Mouse (Mus musculus): Measurements from ENCODE around the gene Cryaa.
A peak's percentile ranks its signal among the peaks of the same experiment; 100 is the strongest.

Cryaa gene

DNA sequence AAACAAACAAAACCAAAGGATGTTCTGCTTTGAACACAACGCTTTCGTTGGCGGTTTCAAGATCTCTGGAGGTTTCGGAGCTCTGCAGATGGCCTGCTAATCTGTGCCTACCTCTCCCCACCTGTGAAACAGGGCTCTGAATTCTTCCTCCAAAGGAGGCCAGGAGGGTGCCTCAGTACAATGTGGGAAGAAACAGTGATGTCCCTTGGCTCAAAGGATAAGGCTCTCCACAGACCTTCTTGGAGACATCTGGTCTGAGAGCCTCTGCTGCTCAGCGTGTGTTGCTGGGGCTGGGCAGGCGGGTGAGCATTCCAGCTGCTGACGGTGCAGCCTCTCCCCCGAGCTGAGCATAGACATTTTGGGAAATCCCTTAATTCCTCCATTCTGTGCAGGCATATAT, at the start of gene Cryaa:
Gene Cryaa (plus strand): TSS at position 301 of the 400 bp plus-strand sequence.
- DNase-seq (ENCODE audit: low read depth, low spot score) = no peak

DNA sequence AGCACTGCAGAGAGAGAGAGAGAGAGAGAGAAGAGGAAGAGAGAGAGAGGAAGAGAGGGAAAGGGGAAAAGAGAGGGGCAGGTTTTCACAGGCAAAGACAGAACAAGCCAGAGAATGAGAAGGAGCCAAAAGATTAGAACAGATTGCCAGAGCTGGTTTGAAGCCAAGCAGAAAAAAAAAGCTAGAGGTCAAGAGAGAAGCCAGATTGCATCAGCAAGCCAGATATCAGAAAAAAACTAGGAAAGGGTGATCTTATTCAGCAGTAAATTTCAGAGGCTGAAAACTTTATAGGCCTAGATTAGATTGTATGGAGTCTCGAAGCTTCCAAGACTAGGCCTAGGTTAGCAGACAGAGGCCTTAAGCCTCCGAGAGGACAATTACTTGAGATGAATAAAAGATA, 49.6 kb upstream of the Cryaa start:
- DNase-seq (ENCODE audit: low read depth, low spot score) = no peak

DNA sequence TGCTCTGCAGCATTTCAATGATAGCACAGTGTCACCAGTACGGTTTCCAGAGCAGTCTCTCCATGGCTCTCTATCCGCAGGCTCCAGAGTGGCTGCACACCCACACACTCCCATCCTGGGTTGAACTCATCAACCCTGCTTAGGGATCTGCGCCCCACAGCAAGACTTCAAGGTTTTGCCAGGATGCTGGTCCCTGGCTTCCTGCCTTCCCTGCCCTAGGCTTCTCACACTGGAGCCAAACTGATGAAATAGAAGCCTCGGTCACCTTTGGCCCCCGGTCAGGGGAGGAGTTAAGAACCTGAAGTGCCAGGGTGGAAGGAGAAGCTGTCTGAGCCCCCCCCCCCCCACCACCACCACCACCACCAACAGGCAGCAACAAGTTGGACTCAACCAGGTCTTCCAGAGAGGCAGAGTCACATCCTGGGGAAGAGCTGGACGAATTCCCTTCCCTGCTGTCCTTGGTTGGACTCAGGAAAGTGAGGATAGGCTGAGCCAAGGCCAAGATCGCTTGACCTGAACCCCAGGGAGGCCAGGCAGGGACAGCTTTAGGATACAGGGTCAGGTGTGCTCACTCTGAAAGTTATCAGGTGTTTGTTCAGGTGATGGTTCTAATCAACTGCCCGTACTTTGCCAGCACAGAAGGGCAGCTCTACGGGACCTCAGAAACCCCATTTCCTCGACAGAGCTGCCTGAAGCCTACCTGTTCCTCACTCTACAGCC, 46.4 kb upstream of the Cryaa start:
- DNase-seq (ENCODE audit: low read depth, low spot score) = no peak

DNA sequence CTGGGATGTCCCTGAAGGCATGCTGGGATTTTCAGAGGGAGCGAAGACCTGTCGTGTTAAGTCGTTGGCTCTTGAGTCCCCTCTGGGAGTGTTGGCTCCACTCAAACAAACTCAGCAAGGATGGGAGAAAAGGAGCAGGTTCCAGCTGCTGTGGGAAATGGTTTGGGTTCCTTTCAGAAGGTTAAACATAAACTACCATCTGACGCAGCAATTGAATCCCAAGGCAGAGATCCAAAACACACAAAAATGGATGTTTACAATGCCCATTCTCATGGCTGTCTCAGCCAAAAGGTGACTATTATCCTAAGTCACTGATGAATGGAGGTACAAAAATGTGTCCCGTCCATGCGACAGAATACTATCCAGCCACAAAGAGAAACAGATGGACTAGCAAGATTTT, 44.6 kb upstream of the Cryaa start:
- DNase-seq (ENCODE audit: low read depth, low spot score) = no peak

DNA sequence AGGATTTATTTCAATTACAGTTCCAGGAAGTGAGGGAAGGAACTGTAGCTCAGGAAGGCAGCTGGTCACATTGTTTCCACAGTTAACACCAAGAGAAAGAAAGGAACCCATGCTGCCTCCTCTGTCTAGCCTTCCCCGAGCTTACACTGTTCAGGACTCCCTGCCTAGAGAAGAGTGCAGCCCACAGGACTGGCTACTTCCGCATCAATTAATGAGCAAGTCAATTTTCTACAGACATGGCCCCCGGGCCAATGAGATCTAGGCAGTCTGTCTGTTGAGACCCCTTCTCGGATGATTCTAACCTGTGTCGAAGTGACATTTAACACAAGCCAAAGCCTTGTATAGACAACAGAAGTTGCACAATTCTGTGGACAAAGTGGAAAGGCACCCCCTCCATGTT, 42.7 kb upstream of the Cryaa start:
- no peak for DNase-seq (ENCODE audit: low read depth, low spot score)

DNA sequence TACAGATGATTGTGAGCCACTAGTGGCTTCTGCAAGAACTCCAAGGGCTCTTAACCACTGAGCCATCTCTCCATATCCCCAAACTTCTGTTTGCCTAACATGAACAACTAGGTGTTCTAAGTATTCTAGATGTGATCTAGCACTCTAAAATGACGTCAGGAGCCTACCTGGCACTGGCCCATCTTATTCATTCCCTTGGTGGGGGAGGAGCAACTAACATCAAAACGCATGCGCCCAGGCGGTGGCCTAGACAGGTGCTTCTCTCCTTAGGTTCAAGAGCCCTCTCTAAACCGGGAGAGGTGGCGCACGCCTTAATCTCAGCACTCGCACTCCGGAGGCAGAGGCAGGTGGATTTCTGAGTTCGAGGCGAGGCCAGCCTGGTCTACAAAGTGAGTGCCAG, 41.8 kb upstream of the Cryaa start:
- DNase-seq (ENCODE audit: low read depth, low spot score) = no peak

DNA sequence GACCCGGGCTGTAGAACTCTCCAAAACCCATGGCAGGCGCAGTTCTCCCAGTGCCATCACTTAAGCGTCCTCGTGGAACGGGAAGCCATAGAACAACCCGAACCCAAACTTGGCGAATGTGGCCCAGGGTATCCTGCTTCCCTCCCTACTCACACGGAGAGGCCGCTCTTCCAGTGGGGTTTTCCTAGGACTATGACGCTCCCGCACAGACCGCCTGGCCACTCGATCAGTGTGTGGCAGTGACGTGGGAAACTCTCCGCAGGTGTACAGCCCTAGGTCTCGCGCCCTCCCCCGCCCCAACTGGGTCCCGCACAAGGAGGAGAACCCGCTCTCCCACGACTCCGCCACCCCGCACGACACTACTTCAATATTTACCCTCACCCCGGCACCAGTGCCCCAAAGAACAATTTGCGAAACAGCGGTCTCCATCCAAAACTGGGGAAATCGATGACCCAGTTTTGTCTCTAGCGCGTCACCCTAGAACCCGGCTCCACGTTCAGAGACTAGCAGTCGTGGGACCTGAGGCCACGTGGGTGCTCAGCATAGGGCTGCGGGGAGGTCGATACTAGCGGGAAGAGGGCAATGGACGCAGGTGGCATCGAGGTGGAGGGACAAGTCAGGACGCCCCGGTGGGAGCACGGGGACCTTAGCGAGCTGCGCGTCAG, 41.2 kb upstream of the Cryaa start:
- no peak for DNase-seq (ENCODE audit: low read depth, low spot score)

DNA sequence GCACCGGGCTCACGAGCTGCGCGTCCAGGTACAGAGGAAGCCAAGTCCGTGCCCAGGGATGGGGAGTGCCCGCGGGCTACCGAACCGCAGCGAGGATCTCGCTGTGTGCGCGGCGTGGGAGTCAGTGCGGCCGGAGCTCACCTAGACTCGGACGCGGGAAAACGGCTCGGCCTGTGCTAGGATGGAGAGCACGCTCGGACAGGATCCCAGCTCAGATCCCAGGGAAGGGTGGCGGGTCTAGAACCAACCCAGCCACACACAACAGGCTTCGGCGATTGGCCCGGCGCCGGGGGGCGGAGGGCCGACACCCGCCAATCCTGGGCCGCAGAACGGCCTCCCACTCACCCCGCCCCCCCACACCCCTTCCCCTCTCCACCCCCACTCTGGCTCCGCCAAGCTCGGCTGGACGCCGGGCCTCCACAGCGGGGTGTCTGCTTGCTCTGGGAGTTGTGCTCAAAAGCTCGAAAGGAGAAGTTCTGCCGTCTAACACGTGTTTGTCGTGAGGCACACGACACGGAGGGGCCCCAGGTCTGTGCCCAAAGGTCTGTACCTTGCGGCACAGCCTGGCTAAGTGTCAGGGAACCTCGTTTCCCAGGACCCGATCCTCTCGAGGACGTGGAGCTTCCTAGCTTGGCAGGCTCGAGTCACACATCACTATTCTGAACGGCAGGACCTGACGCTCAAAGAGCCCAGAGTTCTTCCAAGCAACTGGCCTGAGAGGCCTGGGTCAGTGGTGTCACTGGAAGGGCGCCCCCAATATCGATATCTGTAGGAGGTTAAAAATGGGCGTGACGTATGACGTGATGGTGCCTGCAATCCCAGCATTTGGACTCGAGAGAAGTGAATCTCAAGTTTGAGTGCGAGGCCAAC, 40.4 kb upstream of the Cryaa start, which contains the start of gene Cbs:
Gene Cbs (minus strand): TSS at position 297 of the 870 bp plus-strand sequence.
- peak; percentile 94 for DNase-seq (ENCODE audit: low read depth, low spot score)

DNA sequence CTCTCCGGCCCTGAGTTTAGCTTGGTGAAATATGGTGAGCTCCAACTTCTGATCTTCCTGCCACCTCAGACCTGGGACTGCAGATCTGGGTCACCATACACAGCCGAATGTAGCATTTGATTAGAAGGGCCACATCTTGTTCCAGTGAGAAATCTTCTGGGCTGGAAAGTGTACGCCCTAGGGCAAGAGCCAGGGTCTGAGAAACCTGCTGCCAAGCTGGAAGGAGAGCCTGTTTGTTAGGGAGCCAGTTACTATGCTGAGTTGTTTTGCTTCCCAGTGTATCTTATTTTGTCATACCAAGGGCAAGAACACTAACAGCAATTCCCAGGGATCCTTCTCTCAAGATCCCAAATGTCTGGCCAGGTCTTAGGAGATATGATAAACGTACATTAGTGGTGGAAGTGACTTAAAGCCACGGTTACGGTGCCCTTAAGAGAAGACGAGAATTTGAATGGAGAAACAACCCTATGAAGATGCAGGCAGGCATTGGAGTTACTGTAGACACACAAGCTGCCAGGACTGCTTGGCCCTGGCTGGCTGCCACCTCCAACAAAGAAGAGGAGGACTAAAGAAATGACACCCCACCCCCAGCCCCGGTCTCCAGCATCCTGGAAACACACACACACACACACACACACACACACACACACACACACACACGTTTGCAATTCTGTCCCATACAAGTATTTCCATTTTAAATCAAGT, 39.6 kb upstream of the Cryaa start:
- no peak for DNase-seq (ENCODE audit: low read depth, low spot score)

DNA sequence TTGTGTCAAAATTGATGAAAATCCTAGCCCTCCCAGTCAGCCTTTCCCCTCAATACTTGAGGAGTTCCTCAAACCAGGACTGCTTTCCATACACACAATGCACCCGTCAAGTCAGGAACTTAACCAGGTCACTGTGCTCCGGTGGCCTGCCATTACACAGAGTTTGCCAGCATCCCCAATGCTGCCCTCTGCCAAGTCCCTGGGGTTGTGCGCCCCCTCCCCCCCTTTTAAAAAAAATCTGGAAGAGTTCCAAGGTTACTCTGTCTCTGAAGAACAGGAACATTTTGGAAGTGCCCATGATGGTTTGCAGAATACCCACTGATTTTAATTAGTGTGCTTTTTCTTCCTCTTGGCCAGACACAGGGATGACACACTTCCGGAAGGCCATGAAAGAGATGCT, 38.0 kb upstream of the Cryaa start:
- DNase-seq (ENCODE audit: low read depth, low spot score) = no peak

DNA sequence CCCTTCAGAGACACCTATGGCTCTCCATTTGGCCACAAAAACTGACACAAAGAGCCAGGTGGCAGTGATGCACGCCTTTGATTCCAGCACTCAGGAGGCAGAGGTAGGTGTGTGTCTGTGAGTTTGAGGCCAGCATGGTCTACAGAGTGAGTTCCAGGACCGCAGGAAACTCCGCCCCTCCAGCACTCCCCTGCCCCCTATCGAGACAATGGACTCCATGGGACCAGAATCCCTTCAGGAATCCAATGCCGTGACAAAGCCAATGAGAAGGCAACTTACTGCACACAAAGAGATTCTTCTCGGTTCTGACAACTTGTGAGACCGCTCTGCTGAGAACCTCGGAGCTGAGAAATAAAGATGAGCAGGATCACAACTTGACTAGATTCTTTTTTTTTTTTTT, 35.3 kb upstream of the Cryaa start:
- peak; percentile 78 for DNase-seq (ENCODE audit: low read depth, low spot score)

DNA sequence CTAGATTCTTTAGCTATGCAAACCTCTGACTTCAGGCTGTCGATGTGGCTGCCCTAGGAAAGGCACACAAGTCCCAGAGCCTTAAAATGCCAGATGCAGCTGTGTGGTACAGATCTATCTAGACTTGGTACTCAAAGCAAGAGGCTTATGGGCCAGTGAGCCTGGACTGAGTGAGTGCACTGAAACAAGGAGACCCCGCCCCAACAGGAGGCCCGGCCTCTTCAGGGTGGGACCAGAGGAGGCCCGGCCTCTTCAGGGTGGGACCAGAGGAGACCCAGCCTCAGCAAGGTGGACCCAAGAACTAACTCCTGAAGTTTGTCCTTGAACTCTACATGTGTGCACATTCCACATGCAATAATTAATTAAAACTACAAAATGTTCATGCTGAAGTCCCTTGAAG, 34.7 kb upstream of the Cryaa start:
- DNase-seq (ENCODE audit: low read depth, low spot score) = peak; percentile 92

DNA sequence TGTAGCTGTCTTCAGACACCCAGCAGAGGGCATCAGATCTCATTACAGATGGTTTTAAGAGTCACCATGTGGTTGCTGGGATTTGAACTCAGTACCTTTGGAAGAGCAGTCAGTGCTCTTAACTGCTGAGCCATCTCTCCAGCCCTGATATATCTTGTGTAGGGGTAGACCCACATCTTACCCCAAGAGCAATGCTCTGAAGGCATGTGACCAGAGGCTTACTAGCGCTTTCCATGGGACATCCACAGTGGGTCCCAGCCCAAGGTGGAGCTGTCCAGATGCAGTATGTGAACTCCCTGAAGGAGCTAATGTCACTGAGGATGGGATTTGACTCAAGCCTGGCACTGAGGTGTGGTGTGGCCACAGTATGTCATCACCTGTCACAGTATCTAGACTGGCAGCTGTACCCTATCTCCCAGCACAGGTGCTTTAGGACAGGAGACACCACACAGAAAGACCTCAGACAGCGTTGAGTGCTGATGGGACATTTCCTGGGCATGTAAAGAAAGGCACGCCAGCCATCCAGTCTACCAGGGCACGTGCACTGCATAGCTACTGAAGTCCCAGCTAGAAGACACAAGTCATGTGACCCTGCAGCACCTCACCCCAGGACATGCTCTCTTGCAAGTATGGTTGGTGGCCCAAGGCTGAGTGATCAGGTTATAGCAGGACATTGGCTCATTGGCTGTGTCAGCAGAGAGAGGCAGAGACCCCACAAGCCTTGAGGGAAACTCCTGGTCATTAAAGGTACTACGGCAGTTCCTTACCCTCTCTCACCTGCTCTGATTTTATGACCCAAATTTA, 31.2 kb upstream of the Cryaa start:
- peak; percentile 74 for DNase-seq (ENCODE audit: low read depth, low spot score)

DNA sequence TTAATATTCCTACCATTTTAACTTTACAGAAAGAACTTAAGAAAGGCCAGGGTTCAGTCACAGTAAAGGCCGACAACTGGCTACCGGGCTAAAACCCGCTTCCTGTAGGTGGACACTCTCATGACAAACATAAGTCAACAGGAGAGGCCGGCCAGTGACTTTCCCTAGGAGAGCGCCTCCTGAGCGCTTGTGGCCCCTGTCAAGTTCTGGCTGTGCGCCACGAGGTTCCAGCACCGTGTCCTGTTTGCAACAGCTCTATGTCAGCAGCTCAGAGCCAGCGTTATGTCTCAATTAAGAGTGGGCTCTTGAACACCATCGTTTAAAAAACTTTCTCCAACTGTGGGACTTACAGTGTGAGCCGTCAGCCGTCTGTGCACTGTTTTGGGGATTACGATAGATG, 25.5 kb upstream of the Cryaa start:
- no peak for DNase-seq (ENCODE audit: low read depth, low spot score)

DNA sequence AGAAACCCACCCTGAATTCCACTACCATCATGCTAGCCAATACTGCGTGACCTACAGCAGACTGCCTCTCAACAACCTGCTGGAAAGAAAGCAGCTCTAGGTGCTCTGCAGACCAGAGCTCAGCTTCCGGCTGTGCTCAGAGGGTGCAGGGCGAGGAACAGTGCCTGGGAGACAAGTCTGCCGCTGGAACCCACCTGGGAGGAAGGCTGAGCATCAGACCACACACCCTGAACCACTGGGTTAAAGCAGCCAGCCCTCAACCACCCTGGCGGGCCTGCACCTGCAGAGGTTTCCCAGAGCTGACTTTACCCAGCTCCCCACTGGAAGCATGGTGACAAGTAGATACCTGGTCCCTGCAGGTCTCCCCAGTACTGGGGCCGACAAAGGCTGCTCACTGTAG, 24.3 kb upstream of the Cryaa start:
- DNase-seq (ENCODE audit: low read depth, low spot score) = no peak

DNA sequence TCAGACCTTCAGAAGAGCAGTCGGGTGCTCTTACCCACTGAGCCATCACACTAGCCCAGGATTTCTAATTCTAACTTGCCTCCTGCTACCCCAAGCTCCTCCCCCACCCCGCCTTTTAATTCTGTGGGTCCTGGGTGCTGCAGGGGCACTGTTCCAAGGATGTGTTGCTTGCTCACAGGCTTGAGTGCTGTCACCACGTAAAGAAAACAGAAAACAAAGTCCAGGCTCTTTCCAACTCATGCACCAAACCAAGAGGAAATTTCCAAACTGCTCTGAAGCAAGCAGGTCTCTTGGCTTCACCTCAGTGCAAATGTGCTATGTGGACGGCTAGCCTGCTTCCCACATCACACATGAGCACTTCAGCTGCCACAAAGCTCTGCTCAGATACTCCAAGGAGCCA, 22.2 kb upstream of the Cryaa start:
- no peak for DNase-seq (ENCODE audit: low read depth, low spot score)

DNA sequence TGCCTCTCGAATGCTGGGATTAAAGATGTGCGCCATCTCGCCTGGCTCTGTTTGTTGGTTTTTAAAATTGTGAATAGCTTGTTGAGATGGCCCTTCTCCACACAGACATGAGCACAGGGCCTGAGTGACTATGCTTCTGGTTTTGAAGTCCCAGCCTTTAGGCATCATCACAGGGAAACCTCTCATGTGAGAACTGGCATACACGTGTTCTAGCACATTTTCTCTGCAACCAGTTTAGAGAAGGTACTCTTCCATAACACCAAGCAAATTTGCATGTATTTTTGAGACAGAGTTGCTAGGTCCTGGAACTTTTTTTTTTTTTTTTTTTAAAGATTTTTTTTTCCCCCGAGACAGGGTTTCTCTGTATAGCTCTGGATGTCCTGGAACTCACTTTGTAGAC, 20.9 kb upstream of the Cryaa start:
- no peak for DNase-seq (ENCODE audit: low read depth, low spot score)

DNA sequence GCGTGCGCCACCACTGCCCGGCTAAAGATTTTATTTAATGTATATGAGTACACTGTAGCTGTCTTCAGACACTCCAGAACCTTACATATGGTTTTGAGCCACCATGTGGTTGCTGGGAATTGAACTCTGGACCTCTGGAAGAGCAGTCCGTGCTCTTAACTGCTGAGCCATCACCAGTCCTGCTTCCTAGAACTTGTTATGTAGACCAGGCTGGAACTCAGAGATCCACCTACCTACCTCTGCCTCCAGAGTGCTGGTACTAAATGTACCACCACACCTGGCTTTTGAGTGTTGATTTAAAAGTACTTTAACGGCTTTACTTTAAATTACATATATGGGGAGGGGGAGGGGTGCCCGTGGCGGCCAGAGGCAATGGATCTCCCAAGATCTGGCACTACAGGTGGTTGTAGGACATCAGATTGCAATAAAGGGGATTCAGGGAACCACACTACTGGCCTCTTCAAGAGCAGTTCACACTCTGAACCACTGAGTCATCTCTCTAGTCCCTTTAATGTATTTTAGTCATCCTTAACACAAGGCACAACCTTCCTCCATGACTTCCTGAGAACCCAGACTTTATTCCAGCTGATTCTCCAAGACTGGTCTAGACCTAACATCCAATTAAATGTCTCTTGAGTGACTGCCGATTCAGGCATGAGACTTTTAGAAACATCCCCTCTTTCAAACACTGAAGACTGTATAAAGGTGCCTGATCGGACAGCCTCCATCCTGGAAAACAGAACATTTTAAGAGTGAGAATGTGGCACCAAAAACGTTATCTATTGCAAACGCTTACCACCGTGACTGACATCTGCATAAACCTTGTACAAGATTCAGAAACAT, 20.2 kb upstream of the Cryaa start:
- DNase-seq (ENCODE audit: low read depth, low spot score) = no peak

DNA sequence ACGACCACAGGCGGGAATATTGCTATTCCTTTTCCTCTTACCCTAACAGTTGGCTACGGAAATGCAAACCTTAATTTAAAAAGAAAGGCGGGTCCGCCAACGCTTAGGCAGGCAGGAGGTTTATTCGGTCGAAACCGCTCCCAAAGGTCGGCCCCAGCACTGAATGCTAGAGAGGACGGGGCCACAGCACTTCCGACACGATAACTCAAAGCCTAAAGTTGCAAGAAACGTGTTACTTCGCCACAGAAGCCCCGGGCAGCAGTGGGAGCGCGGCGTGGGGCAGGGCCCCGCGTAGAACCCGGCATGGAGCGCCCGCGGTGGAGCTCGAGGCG, 19.5 kb upstream of the Cryaa start:
- no peak for DNase-seq (ENCODE audit: low read depth, low spot score)

DNA sequence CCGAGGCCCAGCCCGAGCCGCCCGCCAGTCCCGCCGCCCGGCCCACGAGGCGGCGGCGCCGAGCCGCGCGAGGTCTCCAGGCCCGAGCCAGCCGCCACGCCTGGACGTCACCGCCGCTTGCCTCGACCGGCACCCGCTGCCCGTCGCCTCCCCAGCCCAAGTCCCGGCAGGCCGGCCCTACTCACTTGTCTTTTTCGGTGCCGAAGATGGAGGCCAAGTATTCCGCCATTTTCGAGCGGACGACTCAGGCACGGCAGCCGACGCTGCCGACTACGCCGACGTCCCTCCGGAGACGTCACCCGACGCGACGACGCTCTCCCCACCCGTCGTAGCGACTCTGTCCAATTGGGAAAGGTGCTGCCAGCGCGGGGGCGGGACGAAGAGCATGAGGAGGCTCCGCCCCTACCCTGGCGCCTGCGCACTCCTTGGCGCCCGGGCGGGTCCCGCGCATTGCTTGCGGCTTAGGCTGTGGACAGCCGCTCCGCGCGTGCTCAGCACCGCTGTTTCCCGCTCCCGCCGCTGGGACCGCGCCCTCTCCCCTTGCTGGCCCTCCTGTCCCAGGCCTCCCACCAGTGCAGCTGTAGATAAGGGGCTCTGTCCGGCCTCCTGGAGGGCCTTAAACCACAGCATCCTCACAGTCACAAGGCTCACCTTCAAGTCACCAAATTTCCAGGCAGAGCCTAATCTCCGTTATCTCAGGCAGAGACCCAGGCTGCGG, 19.0 kb upstream of the Cryaa start, which contains the start of gene U2af1:
Gene U2af1 (minus strand): TSS at position 425 of the 718 bp plus-strand sequence.
- DNase-seq (ENCODE audit: low read depth, low spot score) = peak; percentile 100

Measured in ZHBTc4 (cell line).